Mouse (Mus musculus) cortical plate, adult 2 months (tissue): ENCODE results near the gene Smarcd2.

Source experiments
- CTCF ChIP-seq: fragments of 200-500 bp; IDR thresholded peaks from 2 replicates; pipeline ENCODE4 v1.5.1; 2011; ENCODE audit warnings: mild to moderate bottlenecking, control low read depth, low read length; ENCODE audit not compliant: insufficient read depth; ENCODE audit errors: extremely low read depth
- POLR2A ChIP-seq: fragments of 200-500 bp; IDR thresholded peaks from 2 replicates; pipeline ENCODE4 v1.6.1; 2011; ENCODE audit warnings: mild to moderate bottlenecking, low read length, control low read depth; ENCODE audit not compliant: insufficient read depth; ENCODE audit errors: extremely low read depth

GRCm38 (mm10) chr11:106267871-106268270 is 4.9 kb downstream of the Smarcd2 start:
- TF ChIP-seq CTCF (no peak), POLR2A (no peak)
